Mouse (Mus musculus): ENCODE results near the gene Dand5.

- TF ChIP-seq CTCF (IDR thresholded peaks at IDR 0.05; ENCODE audit: low read depth, low read length) (no peak), TAL1 (conservative IDR thresholded peaks at IDR 0.05; ENCODE audit: low read depth, low read length) (no peak)
These were observed 47.5 kb downstream of the Dand5 start for GRCm38 (mm10) chr8:84775105-84775591.

Data from G1E (cell line).